Mouse (Mus musculus) forebrain, embryonic 16.5 days (tissue): ENCODE measurements around the gene Paxx. TPM values are rescaled to one million over a fixed set of nuclear protein-coding genes. Genes with fewer than 3 reads are reported as not detected.

Experiments used
- ATAC-seq: fragments of 200-750 bp; cut with Nextera tagmentation; 2 replicates; pipeline ENCODE4 v1.8.0; 2017; ENCODE audit warnings: mild to moderate bottlenecking, moderate library complexity
- H3K27ac ChIP-seq: fragments of 300-500 bp; sonication (generic); 2 replicates; pipeline ENCODE4 v1.5.1; 2014; ENCODE audit warnings: low read length, control low read depth
- H3K27me3 ChIP-seq: fragments of 300-500 bp; sonication (generic); replicated peaks from 2 replicates; pipeline ENCODE4 v1.6.1; 2014; ENCODE audit warnings: low read length; ENCODE audit not compliant: control insufficient read depth, insufficient read depth
- H3K36me3 ChIP-seq: fragments of 300-500 bp; sonication (generic); 2 replicates; pipeline ENCODE4 v1.6.1; 2014; ENCODE audit not compliant: control insufficient read depth, insufficient read depth
- H3K4me1 ChIP-seq: fragments of 300-500 bp; sonication (generic); replicated peaks from 2 replicates; pipeline ENCODE4 v1.6.1; 2014; ENCODE audit warnings: low read length; ENCODE audit not compliant: control insufficient read depth, insufficient read depth
- H3K4me2 ChIP-seq: fragments of 300-500 bp; sonication (generic); 2 replicates; pipeline ENCODE4 v1.6.1; 2014; ENCODE audit warnings: mild to moderate bottlenecking, low read length, control low read depth
- H3K4me3 ChIP-seq: fragments of 300-500 bp; sonication (generic); replicated peaks from 2 replicates; pipeline ENCODE4 v1.5.1; 2014; ENCODE audit warnings: mild to moderate bottlenecking, low read length, control low read depth
- H3K9ac ChIP-seq: fragments of 300-500 bp; sonication (generic); replicated peaks from 2 replicates; pipeline ENCODE4 v1.6.1; 2014; ENCODE audit warnings: low read depth, low read length, control low read depth
- H3K9me3 ChIP-seq: fragments of 300-500 bp; sonication (generic); 2 replicates; pipeline ENCODE4 v1.6.1; 2016; ENCODE audit warnings: low read length; ENCODE audit not compliant: control insufficient read depth
- WGBS: fragments of 180-500 bp; shearing (Covaris S2); extraction: QIAGEN DNeasy Blood & Tissue Kit; methylation state at CpG from one replicate; pipeline ENCODE4 v1.1.7; 2014; 5-methylcytosine and 5-hydroxymethylcytosine counted together
- polyA plus RNA-seq: library from polyadenylated mRNA; unstranded; fragments of >200 nt; fragmentation: Nextera tagmentation; extraction: Ambion mirVana; gene quantifications from 2 replicates; pipeline ENCODE4 v1.2.1, GENCODE M21; 2015

Paxx gene
- polyA plus RNA-seq, 1 experiment from 2014 or later: 108 TPM

GRCm38 (mm10) chr2:25487965-25488670, 27.2 kb upstream of the Paxx start:
- no peak overlapping the region for H3K27ac ChIP-seq
- H3K4me1 ChIP-seq: no peaks in the 10 kb centered on the region
- H3K9me3 ChIP-seq: no peaks in the 10 kb centered on the region
- ATAC-seq: no peak
- no peak overlapping the region for H3K4me3 ChIP-seq
- 83% methylated on average over 6 of the region's 6 CpGs for WGBS
- no peaks in the 10 kb centered on the region for H3K27me3 ChIP-seq
- no peaks in the 10 kb centered on the region for H3K36me3 ChIP-seq
- H3K4me2 ChIP-seq: no peak overlapping the region
- no peak overlapping the region for H3K9ac ChIP-seq

GRCm38 (mm10) chr2:25484901-25485647, 24.2 kb upstream of the Paxx start:
- Histone ChIP-seq H3K27ac (no peak overlapping the region), H3K9me3 (no peaks in the 10 kb centered on the region), H3K4me1 (no peaks in the 10 kb centered on the region), H3K27me3 (no peaks in the 10 kb centered on the region), H3K4me2 (no peak overlapping the region), H3K9ac (no peak overlapping the region), H3K4me3 (no peak overlapping the region), H3K36me3 (no peaks in the 10 kb centered on the region)
- no peak for ATAC-seq
- 66% methylated on average over 11 of the region's 11 CpGs for WGBS

DNA sequence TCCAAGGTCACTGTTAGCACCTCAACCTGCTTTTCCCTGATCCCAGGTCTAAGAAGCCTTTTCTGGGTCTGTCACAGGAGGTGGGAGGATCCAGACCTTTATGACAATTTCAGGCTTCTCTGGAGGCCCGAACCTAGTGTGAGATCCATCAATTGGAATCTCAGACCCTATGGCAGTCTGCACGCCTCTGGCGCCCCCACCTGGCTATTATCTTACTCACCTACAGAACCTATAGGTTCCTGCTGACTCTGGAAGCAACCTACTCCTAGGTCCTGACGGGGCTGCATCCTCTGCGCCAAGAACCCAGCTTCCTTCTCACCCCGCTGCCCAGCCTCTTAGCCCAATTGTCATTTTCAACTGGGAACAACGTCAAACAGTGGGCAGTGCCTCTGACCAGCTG, 22.1 kb upstream of the Paxx start:
- Histone ChIP-seq H3K4me3 (no peak overlapping the region), H3K36me3 (no peaks in the 10 kb centered on the region), H3K27me3 (no peaks in the 10 kb centered on the region), H3K4me1 (no peaks in the 10 kb centered on the region), H3K9me3 (no peaks in the 10 kb centered on the region), H3K27ac (no peak overlapping the region), H3K9ac (no peak overlapping the region), H3K4me2 (no peak overlapping the region)
- no peak for ATAC-seq
- 23% methylated on average over 7 of the region's 7 CpGs for WGBS

DNA sequence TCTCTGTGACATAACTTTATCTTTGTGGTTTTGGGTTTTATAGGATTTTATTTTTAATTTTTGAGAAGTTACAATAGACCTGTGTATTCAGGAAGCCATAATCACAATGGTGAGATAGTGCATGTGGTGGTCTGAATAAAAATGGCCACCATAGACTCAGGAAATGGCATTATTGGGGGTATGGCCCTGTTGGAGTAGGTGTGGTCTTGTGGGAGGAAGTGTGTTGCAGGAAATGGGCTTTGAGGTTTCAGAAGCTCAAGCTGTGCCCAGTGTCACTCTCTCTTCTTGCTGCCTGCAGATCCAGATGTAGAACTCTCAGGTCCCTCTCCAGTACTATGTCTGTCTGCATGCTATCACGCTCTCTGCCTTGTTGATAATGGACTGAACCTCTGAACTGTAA, 19.6 kb upstream of the Paxx start:
- Histone ChIP-seq H3K9ac (no peak overlapping the region), H3K36me3 (no peaks in the 10 kb centered on the region), H3K27me3 (no peaks in the 10 kb centered on the region), H3K4me1 (no peaks in the 10 kb centered on the region), H3K27ac (no peak overlapping the region), H3K4me3 (no peak overlapping the region), H3K9me3 (no peaks in the 10 kb centered on the region), H3K4me2 (no peak overlapping the region)
- WGBS: 92% methylated on average over 1 of the region's 1 CpGs
- ATAC-seq: no peak

DNA sequence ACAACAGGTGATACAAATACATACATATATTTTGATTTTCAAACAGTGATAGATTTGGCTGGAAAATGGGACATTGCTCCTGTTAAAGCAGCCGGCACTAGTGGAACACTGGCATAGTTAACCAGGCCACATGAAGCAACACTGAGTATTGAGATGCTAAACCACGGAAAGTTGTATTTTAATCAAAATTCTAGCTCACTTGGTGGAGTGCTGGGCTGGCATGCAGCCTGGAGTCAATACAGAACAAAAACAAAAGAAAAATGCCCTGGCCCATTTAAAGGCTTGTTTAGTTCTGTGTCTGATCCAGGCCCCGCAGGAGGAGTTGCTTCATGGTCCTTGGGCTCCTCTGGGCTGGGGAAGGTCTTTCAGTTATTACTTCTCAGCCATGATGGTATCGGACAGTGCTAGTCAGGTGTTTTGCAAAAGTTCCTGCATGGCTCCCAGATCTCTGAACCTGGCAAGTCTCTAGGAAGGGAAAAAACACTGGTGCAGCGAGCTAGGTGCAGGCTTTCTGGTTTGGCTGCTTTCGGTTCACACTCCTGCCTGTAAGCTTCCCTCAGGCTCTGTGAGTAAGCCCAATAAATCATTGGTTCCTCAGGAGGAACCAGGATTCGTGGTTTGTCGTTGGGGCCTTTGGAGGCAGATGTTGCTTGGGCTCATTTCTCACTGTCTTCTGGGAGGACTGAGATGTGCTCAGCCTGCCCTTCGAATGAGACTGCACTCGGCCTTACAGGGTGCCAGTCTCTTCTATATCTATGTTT, 18.8 kb upstream of the Paxx start:
- Histone ChIP-seq H3K27ac (no peak overlapping the region), H3K36me3 (no peaks in the 10 kb centered on the region), H3K27me3 (no peaks in the 10 kb centered on the region), H3K9ac (no peak overlapping the region), H3K9me3 (no peaks in the 10 kb centered on the region), H3K4me1 (no peaks in the 10 kb centered on the region), H3K4me2 (no peak overlapping the region), H3K4me3 (no peak overlapping the region)
- WGBS: 77% methylated on average over 10 of the region's 10 CpGs
- no peak for ATAC-seq

DNA sequence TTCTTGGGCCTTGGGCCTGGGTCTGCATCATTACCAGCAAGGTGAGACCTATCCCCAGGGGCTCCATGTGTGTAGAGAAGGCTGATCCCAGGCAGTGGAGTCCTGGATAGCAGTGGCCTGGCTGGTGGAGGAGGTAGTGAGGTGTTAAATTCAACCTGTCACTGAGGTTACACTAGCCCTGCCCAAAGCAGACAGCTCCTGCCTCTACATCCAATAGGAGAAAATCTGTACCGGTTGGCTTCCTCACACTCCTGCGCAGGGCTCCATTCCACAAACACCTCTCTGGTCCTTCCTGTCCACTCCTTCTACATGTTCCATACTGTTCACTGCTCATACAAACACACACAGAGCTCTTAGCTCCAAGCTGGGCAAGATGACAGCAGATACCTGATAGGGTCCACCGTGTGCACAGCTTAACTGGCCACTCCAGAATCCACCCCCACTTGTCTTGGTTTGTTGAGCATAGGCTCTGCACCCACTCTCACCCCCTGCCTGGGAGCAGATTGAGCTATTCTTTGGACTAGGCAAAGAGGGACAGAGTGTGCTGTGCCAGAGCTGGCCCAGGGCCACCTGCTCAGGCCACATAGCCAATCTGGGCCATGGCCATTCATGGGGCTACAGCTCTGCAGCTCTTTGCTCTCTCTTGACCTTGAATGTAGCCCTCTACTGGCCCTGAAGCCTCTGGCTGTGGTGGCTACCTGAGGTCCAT, 17.2 kb upstream of the Paxx start:
- H3K27me3 ChIP-seq: no peaks in the 10 kb centered on the region
- H3K9me3 ChIP-seq: no peaks in the 10 kb centered on the region
- no peak overlapping the region for H3K27ac ChIP-seq
- WGBS: 88% methylated on average over 3 of the region's 3 CpGs
- H3K36me3 ChIP-seq: no peaks in the 10 kb centered on the region
- no peak for ATAC-seq
- no peaks in the 10 kb centered on the region for H3K4me1 ChIP-seq
- no peak overlapping the region for H3K9ac ChIP-seq
- no peak overlapping the region for H3K4me2 ChIP-seq
- H3K4me3 ChIP-seq: no peak overlapping the region

DNA sequence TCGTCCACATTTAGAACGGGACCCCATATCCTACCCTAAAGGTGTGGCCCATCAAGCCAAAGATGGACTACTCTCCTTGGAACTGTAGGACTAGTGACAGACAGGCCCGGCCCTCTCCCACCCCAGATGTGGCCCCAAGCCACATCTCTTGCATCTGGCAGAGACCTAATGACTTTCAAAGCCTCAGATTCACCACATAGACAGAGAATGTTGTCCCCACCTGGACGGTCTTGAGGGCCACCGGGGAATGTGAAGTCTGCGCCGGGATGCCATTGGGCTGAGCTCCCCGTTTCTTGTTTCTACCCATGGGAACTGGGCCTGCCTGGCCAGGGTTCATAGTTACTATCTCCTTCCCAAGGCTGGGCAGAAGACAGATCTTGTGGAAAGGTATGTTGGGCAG, 16.6 kb upstream of the Paxx start:
- Histone ChIP-seq H3K9me3 (no peaks in the 10 kb centered on the region), H3K27me3 (no peaks in the 10 kb centered on the region), H3K4me2 (no peak overlapping the region), H3K4me1 (no peaks in the 10 kb centered on the region), H3K9ac (no peak overlapping the region), H3K4me3 (no peak overlapping the region), H3K36me3 (no peaks in the 10 kb centered on the region), H3K27ac (no peak overlapping the region)
- ATAC-seq: no peak
- 93% methylated on average over 8 of the region's 8 CpGs for WGBS

DNA sequence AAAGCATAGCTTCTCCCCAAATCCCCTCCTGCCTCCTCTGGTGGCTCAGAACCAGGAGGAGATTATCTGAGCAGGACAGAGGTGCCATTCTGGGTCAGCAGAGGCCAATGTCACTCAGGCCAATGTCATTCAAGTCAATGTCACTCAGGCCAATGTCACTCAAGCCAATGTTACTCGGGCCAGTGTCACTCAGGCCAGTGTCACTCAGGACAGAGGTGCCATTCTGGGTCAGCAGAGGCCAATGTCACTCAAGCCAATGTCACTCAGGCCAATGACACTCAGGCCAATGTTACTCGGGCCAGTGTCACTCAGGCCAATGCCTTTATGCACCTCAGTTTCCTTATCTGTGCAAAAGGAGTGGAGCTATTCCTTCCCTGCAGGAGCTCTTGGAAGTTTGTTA, 11.7 kb upstream of the Paxx start:
- peaks cover 8% of the 10 kb centered on the region; the same call in 1 of the 2 replicates for H3K4me1 ChIP-seq

DNA sequence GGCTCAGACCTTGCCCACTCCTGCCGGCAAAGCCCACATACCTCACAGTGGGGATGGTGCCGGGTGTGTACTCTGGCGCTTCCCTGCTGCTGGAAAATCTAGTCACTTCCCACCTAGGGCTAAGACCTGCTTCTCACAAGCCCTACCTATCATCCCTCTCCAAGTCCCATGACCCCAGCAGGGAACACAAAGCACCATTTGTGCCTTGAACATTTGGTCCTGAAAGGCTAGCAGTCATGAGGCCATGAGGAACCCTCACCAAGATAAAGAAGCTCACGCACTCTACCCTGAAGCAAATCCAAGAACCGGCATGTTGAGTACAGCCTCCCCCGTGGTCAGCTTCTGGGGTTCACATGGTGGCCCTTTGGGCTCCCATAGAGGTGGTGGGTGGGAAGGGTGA, 9.1 kb upstream of the Paxx start, which contains the start of gene Ptgds:
Gene Ptgds (minus strand): TSS at position 78 of the 400 bp plus-strand sequence.
- Histone ChIP-seq H3K4me1 (peaks cover 8% of the 10 kb centered on the region; the same call in 1 of the 2 replicates), H3K9ac (no peak within 1 kb of the TSS), H3K4me2 (no peak within 1 kb of the TSS), H3K4me3 (no peak within 1 kb of the TSS), H3K36me3 (no peaks in the 10 kb centered on the region), H3K27ac (peak within 1 kb of the TSS; percentile 9; the same call in 1 of the 2 replicates), H3K27me3 (no peaks in the 10 kb centered on the region), H3K9me3 (no peaks in the 10 kb centered on the region)
- 72% methylated on average over 6 of the region's 6 CpGs for WGBS
- no peak; the same call in 1 of the 2 replicates for ATAC-seq

More for the DNA sequence above, 11.7 kb upstream of the Paxx start:
- Histone ChIP-seq H3K4me3 (no peak overlapping the region), H3K27me3 (no peaks in the 10 kb centered on the region), H3K9ac (no peak overlapping the region), H3K27ac (no peak overlapping the region), H3K9me3 (no peaks in the 10 kb centered on the region), H3K4me2 (no peak overlapping the region), H3K36me3 (no peaks in the 10 kb centered on the region)
- WGBS: 81% methylated on average over 2 of the region's 2 CpGs
- no peak for ATAC-seq
